14 mouse cellular contexts compared by ENCODE assay signal in the genomic region with DNA sequence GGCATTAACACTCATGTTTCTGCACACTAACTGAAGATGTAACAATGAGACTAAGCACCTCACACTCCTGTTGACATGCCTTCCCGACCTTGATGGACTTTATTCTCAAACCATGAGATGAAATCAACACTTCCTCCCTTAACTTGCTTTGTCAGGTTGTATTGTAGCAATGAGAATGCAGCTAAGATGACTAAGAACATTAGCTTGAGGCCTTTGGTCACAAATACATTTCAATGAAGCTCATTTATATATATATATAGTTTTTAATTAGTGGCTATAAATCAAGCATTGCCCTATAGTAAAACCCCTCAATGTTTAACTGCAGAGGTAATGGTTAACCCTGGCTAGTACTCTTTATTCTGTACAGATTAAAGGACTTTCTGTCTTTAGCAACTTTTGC.
"Had no signal": no experiment of that assay in that cellular context is flagged by ENCODE, and none has a peak within 500 bp of the region (broad histone marks: within the 10 kb centered on the region; RNA-seq: fewer than 3 reads in every experiment).

No protein-coding gene starts in this region.

- H3K4me3 ChIP-seq: left cerebral cortex, adult 2 months; liver, embryonic 13.5 days had no signal

- H3K27ac ChIP-seq: left cerebral cortex, adult 2 months; liver, embryonic 13.5 days; stomach, postnatal 0 days had no signal

- H3K36me3 ChIP-seq: liver, embryonic 13.5 days had no signal

- H3K4me2 ChIP-seq: liver, embryonic 13.5 days; midbrain, embryonic 11.5 days had no signal

- H3K9ac ChIP-seq: liver, embryonic 13.5 days had no signal

- H3K27me3 ChIP-seq: liver, embryonic 13.5 days had no signal

- ATAC-seq: inflammation-experienced regulatory T-cells, adult 6 months had no signal

- H3K4me1 ChIP-seq: liver, embryonic 13.5 days had no signal

- DNase-seq: kidney, postnatal 10 days; layer of hippocampus, postnatal 36 days; liver, embryonic 13.5 days; lung, adult 2 months; lung, postnatal 14 days; lung, postnatal 4 days; midbrain, embryonic 14.5 days; thymus, adult 2 months; thymus, postnatal 14 days; thymus, postnatal 4 days had no signal

- H3K9me3 ChIP-seq: liver, embryonic 13.5 days had no signal
